In genomic region chr5:121712232-121712933, GRCm38 (mm10) we compare ENCODE assay signal across 7 mouse cellular contexts. TPM values are rescaled to one million over a fixed set of nuclear protein-coding genes. Genes with fewer than 3 reads are reported as not detected.
DNase-seq lines count a peak whose midpoint lies in the region; ATAC-seq and TF ChIP-seq lines count a peak whose summit lies in the region.

No protein-coding gene starts in this region.

- WGBS in heart, embryonic 16.5 days: 1% methylated on average over 60 of the region's 66 CpGs
- WGBS in midbrain, embryonic 10.5 days: under 1% methylated on average over 53 of the region's 66 CpGs

- DNase-seq in MEL (ENCODE audit: low read depth, low spot score): peak; percentile 50
- peak; percentile 66 to 76 for DNase-seq in adrenal gland, postnatal 36 days
- DNase-seq in left cerebral cortex, postnatal 4 days: peak; percentile 60
- DNase-seq in midbrain, embryonic 10.5 days (ENCODE audit: low spot score): peak; percentile 69
- DNase-seq in splenic B cell, adult 2 months (ENCODE audit: low read depth, low spot score): peak; percentile 33

- no peak for TF ChIP-seq EP300 in MEL (IDR thresholded peaks at IDR 0.05; ENCODE audit: low read depth in 1 of 2, low read length in 2 of 2)

- peak overlapping the region; percentile 77 to 98 for H3K4me3 ChIP-seq in MEL (ENCODE audit: control insufficient read depth in 1 of 2, insufficient read depth in 1 of 2, low read depth in 2 of 2, low read length in 2 of 2)
- peak overlapping the region; percentile 89 for H3K4me3 ChIP-seq in embryonic fibroblast, embryonic 13.5 days (ENCODE audit: insufficient read depth, low read length)
- H3K4me3 ChIP-seq in heart, embryonic 16.5 days (ENCODE audit: low read length): peak overlapping the region; percentile 99
- H3K4me3 ChIP-seq in midbrain, embryonic 10.5 days: peak overlapping the region; percentile 100

- peak overlapping the region; percentile 82 for H3K4me2 ChIP-seq in heart, embryonic 16.5 days (ENCODE audit: low read depth, low read length)

- TF ChIP-seq CTCF in MEL (IDR thresholded peaks at IDR 0.05 in 2 of 3, conservative IDR thresholded peaks at IDR 0.05 in 1 of 3; ENCODE audit: control insufficient read depth in 1 of 3, insufficient read depth in 1 of 3, low read depth in 2 of 3, low read length in 3 of 3, poor library complexity in 1 of 3, severe bottlenecking in 1 of 3): no peak
- TF ChIP-seq CTCF in embryonic fibroblast, embryonic 13.5 days (IDR thresholded peaks at IDR 0.05; ENCODE audit: borderline replicate concordance, insufficient read depth, low read length): no peak

- H3K9me3 ChIP-seq in MEL (replicated peaks; ENCODE audit: insufficient read depth, low read length): no peaks in the 10 kb centered on the region
- H3K9me3 ChIP-seq in heart, embryonic 16.5 days (replicated peaks; ENCODE audit: control insufficient read depth, low read length): no peaks in the 10 kb centered on the region
- H3K9me3 ChIP-seq in midbrain, embryonic 10.5 days (replicated peaks): no peaks in the 10 kb centered on the region

- peak overlapping the region; percentile 70; the same call in 1 of the 2 replicates for H3K27ac ChIP-seq in MEL (ENCODE audit: control insufficient read depth, low read depth, low read length)
- peak overlapping the region; percentile 90 for H3K27ac ChIP-seq in embryonic fibroblast, embryonic 13.5 days (ENCODE audit: insufficient read depth, low read length)
- H3K27ac ChIP-seq in heart, embryonic 16.5 days (ENCODE audit: low read length): peak overlapping the region; percentile 98
- H3K27ac ChIP-seq in midbrain, embryonic 10.5 days (replicated peaks): peak overlapping the region; percentile 99

- H3K9ac ChIP-seq in MEL (ENCODE audit: control insufficient read depth, low read depth, low read length, poor library complexity, severe bottlenecking): peak overlapping the region; percentile 92
- peak overlapping the region; percentile 99 for H3K9ac ChIP-seq in heart, embryonic 16.5 days (ENCODE audit: low read length)

- no peak for TF ChIP-seq POLR2A in MEL (IDR thresholded peaks at IDR 0.05; ENCODE audit: control insufficient read depth in 1 of 2, insufficient read depth in 1 of 2, low read depth in 1 of 2, low read length in 2 of 2, poor library complexity in 1 of 2)
- TF ChIP-seq POLR2A in embryonic fibroblast, embryonic 13.5 days (IDR thresholded peaks at IDR 0.05; ENCODE audit: low read depth, low read length): no peak

- peaks cover 54% of the 10 kb centered on the region for H3K79me2 ChIP-seq in MEL (ENCODE audit: control insufficient read depth, insufficient read depth, low read length, poor library complexity)

- H3K36me3 ChIP-seq in MEL (ENCODE audit: control insufficient read depth in 1 of 2, insufficient read depth in 2 of 2, low read length in 2 of 2): peaks cover 0 to 13% of the 10 kb centered on the region in 2 experiments; a peak in 3 of 4 replicates
- H3K36me3 ChIP-seq in heart, embryonic 16.5 days (ENCODE audit: control insufficient read depth, insufficient read depth): no peaks in the 10 kb centered on the region
- peaks cover 20% of the 10 kb centered on the region for H3K36me3 ChIP-seq in midbrain, embryonic 10.5 days
- no peaks in the 10 kb centered on the region for H3K36me3 ChIP-seq in splenic B cell, adult 2 months (ENCODE audit: control insufficient read depth, insufficient read depth, low read length, poor library complexity, severe bottlenecking)

- no peaks in the 10 kb centered on the region for H3K27me3 ChIP-seq in MEL (ENCODE audit: control insufficient read depth in 1 of 2, insufficient read depth in 2 of 2, low read length in 2 of 2)
- H3K27me3 ChIP-seq in heart, embryonic 16.5 days (ENCODE audit: control insufficient read depth, insufficient read depth, low read length): no peaks in the 10 kb centered on the region
- H3K27me3 ChIP-seq in midbrain, embryonic 10.5 days (ENCODE audit: low read depth, poor library complexity, severe bottlenecking): no peaks in the 10 kb centered on the region
- no peaks in the 10 kb centered on the region for H3K27me3 ChIP-seq in splenic B cell, adult 2 months (ENCODE audit: control insufficient read depth, insufficient read depth, low read length, poor library complexity, severe bottlenecking)

- peak; percentile 47 for ATAC-seq in heart, embryonic 16.5 days (replicated peaks; ENCODE audit: extremely low read depth, insufficient read depth, low FRiP score)

- TF ChIP-seq RAD21 in MEL (IDR thresholded peaks at IDR 0.05; ENCODE audit: low read depth, low read length): no peak

- H3K4me1 ChIP-seq in MEL (ENCODE audit: control insufficient read depth in 1 of 2, insufficient read depth in 2 of 2, low read length in 2 of 2): peaks cover 4 to 9% of the 10 kb centered on the region in 2 experiments
- peaks cover 13% of the 10 kb centered on the region for H3K4me1 ChIP-seq in embryonic fibroblast, embryonic 13.5 days (ENCODE audit: control insufficient read depth, insufficient read depth, low read length)
- H3K4me1 ChIP-seq in heart, embryonic 16.5 days (ENCODE audit: control insufficient read depth, insufficient read depth, low read length): peaks cover 29% of the 10 kb centered on the region
- peaks cover 44% of the 10 kb centered on the region for H3K4me1 ChIP-seq in midbrain, embryonic 10.5 days

- intact Hi-C loops in left cerebral cortex, postnatal 4 days (cut with DNase I): no loop called here

TF ChIP-seq in MEL, 35 proteins besides CTCF, POLR2A, EP300 and RAD21:
- TF ChIP-seq ELF1 (IDR thresholded peaks at IDR 0.05; ENCODE audit: low read depth, low read length) (no peak), POLR2AphosphoS5 (IDR thresholded peaks at IDR 0.05; ENCODE audit: borderline replicate concordance, low read depth, low read length) (no peak), USF2 (IDR thresholded peaks at IDR 0.05; ENCODE audit: borderline replicate concordance in 1 of 2, insufficient read depth in 1 of 2, low read depth in 1 of 2, low read length in 2 of 2) (no peak), TAL1 (IDR thresholded peaks at IDR 0.05; ENCODE audit: low read length) (no peak), MAZ (IDR thresholded peaks at IDR 0.05; ENCODE audit: low read depth, low read length) (no peak), HCFC1 (IDR thresholded peaks at IDR 0.05; ENCODE audit: low read depth, low read length) (no peak), POLR2AphosphoS2 (IDR thresholded peaks at IDR 0.05; ENCODE audit: low read length) (no peak), TBP (IDR thresholded peaks at IDR 0.05; ENCODE audit: low read depth, low read length) (no peak), E2F4 (IDR thresholded peaks at IDR 0.05; ENCODE audit: borderline replicate concordance, low read depth, low read length) (no peak), ZNF384 (IDR thresholded peaks at IDR 0.05; ENCODE audit: low read depth, low read length) (no peak), ZC3H11A (IDR thresholded peaks at IDR 0.05; ENCODE audit: low read depth, low read length) (no peak), BHLHE40 (IDR thresholded peaks at IDR 0.05; ENCODE audit: borderline replicate concordance, low read depth, low read length) (no peak), USF1 (IDR thresholded peaks at IDR 0.05; ENCODE audit: low read depth, low read length) (peak; percentile 37; the same call in 1 of the 2 replicates), NELFE (IDR thresholded peaks at IDR 0.05; ENCODE audit: low read depth, low read length) (no peak), MAFK (IDR thresholded peaks at IDR 0.05; ENCODE audit: borderline replicate concordance, low read depth, low read length) (no peak), SIN3A (IDR thresholded peaks at IDR 0.05; ENCODE audit: low read length) (peak; percentile 17; the same call in 1 of the 2 replicates)

RNA-seq across cellular contexts. Expression of gene Atxn2, which starts 1.2 kb away (rescaled TPM):
- 16.3 and 18.5 TPM in 2 replicates for total RNA-seq in MEL (2012; rRNA removed)
- polyA plus RNA-seq in MEL (2012; ENCODE audit: insufficient read depth in 1 of 2, insufficient read length in 2 of 2, low read depth in 1 of 2, low replicate concordance in 2 of 2, missing spikeins in 1 of 2): 100 to 1,000 TPM in 1 of 2 experiments, 10 to 100 TPM in 1; 85.4 to 476 TPM
- 100 to 1,000 TPM; 158 to 166 TPM for total RNA-seq in adrenal gland, postnatal 36 days (2021)
- 174 and 196 TPM in 2 replicates for polyA plus RNA-seq in embryonic fibroblast, embryonic 13.5 days (2011; ENCODE audit: insufficient read length, low read depth, missing spikeins)
- 36.0 and 38.4 TPM in 2 replicates for polyA plus RNA-seq in heart, embryonic 16.5 days (2015; fragmentation: Nextera tagmentation; extraction: Ambion mirVana)
- 100 to 1,000 TPM; 250 to 271 TPM for total RNA-seq in left cerebral cortex, postnatal 4 days (2021)
- polyA plus RNA-seq in midbrain, embryonic 10.5 days (2016; fragmentation: Nextera tagmentation; extraction: Ambion mirVana): 36.6 and 37.3 TPM in 2 replicates

RNA-seq across cellular contexts. Expression of gene Brap, which starts 52.0 kb away (rescaled TPM):
- 37.2 and 42.4 TPM in 2 replicates for total RNA-seq in MEL (2012; rRNA removed)
- polyA plus RNA-seq in MEL (2012; ENCODE audit: insufficient read depth in 1 of 2, insufficient read length in 2 of 2, low read depth in 1 of 2, low replicate concordance in 2 of 2, missing spikeins in 1 of 2): 100 to 1,000 TPM in 1 of 2 experiments, 10 to 100 TPM in 1; 40.3 to 176 TPM
- total RNA-seq in adrenal gland, postnatal 36 days (2021): 10 to 100 TPM; 51.4 to 52.2 TPM
- 41.4 and 46.3 TPM in 2 replicates for polyA plus RNA-seq in embryonic fibroblast, embryonic 13.5 days (2011; ENCODE audit: insufficient read length, low read depth, missing spikeins)
- 29.0 and 30.0 TPM in 2 replicates for polyA plus RNA-seq in heart, embryonic 16.5 days (2015; fragmentation: Nextera tagmentation; extraction: Ambion mirVana)
- 10 to 100 TPM; 45.3 to 47.4 TPM for total RNA-seq in left cerebral cortex, postnatal 4 days (2021)
- 40.4 and 44.8 TPM in 2 replicates for polyA plus RNA-seq in midbrain, embryonic 10.5 days (2016; fragmentation: Nextera tagmentation; extraction: Ambion mirVana)

RNA-seq across cellular contexts. Expression of gene Acad10, which starts 52.1 kb away (rescaled TPM):
- total RNA-seq in MEL (2012; rRNA removed): 4.3 and 4.4 TPM in 2 replicates
- polyA plus RNA-seq in MEL (2012; ENCODE audit: insufficient read depth in 1 of 2, insufficient read length in 2 of 2, low read depth in 1 of 2, low replicate concordance in 2 of 2, missing spikeins in 1 of 2): 1 to 10 TPM in 1 of 2 experiments, not detected in 1; 5.9 TPM
- 10 to 100 TPM; 18.2 to 25.6 TPM for total RNA-seq in adrenal gland, postnatal 36 days (2021)
- polyA plus RNA-seq in embryonic fibroblast, embryonic 13.5 days (2011; ENCODE audit: insufficient read length, low read depth, missing spikeins): 2.3 and 2.7 TPM in 2 replicates
- 2.2 and 2.6 TPM in 2 replicates for polyA plus RNA-seq in heart, embryonic 16.5 days (2015; fragmentation: Nextera tagmentation; extraction: Ambion mirVana)
- total RNA-seq in left cerebral cortex, postnatal 4 days (2021): 1 to 10 TPM; 2.2 to 2.5 TPM
- 3.7 and 3.9 TPM in 2 replicates for polyA plus RNA-seq in midbrain, embryonic 10.5 days (2016; fragmentation: Nextera tagmentation; extraction: Ambion mirVana)

Comparison
In these comparisons a context has a peak if more than half of its experiments do, and no peak if none do; other contexts are left out.
1. Peak in every context shown above with its lines: DNase-seq, ATAC-seq, H3K4me3 ChIP-seq and H3K27ac ChIP-seq.